Mouse (Mus musculus) erythroblast, adult 5-6 weeks (primary cell): Measurements from ENCODE around the gene Krt222. TPM values are rescaled to one million over a fixed set of nuclear protein-coding genes. Genes with fewer than 3 reads are reported as not detected.
"Not testable (repeated sequence)": the region's sequence is repeated elsewhere in the genome, so short reads cannot be mapped to it uniquely, and the experiment has no call there.

Source experiments
- ATAC-seq: replicated peaks from 2 replicates; pipeline ENCODE4 v1.8.0; 2016; ENCODE audit warnings: moderate number of reproducible peaks, mild to moderate bottlenecking, moderate TSS enrichment, inconsistent platforms; ENCODE audit not compliant: poor library complexity, low FRiP score, severe bottlenecking
- total RNA-seq, 2 experiments: library from RNA; stranded (forward) in 1 of 2; stranded (reverse) in 1 of 2; fragments of 150-400 nt in 1 of 2; fragments of 200-764, 138-1000 nt in 1 of 2; gene quantifications; 2 replicates each; pipeline versions ENCODE4 v1.2.3 to v1.2.4; 2015 to 2017; ENCODE audit warnings: low replicate concordance in 2 of 2

The Krt222 gene
- total RNA-seq (2015; ENCODE audit: low replicate concordance) (not detected in 2 replicates), total RNA-seq (2017; ENCODE audit: low replicate concordance) (0.28 TPM in 1 of 2 replicates, not detected in the other)

GRCm38 (mm10) chr11:99243820-99244374, at the start of gene Krt222:
Gene Krt222, minus strand, starts transcription at chr11:99244085.
- ATAC-seq: no peak

DNA sequence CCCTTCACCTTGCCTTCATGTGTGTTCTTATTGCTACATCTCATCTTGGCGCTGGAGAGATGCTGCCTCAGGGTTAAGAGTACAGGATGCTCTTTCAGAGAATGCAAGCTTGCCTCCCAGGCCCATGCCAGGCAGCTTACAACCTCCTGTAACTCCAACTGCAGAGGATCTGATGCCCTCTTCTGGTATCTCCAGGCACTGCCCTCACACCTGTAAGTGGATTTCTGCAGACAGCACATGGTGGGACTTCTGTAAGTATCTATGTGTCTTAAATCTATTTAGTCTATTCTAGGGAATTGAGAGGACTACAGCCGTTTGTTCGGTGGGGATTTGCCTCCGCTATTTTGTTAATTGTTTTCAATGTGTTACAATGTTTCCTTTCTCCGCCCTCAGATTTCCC, 49.0 kb upstream of the Krt222 start:
- ATAC-seq: no peak

DNA sequence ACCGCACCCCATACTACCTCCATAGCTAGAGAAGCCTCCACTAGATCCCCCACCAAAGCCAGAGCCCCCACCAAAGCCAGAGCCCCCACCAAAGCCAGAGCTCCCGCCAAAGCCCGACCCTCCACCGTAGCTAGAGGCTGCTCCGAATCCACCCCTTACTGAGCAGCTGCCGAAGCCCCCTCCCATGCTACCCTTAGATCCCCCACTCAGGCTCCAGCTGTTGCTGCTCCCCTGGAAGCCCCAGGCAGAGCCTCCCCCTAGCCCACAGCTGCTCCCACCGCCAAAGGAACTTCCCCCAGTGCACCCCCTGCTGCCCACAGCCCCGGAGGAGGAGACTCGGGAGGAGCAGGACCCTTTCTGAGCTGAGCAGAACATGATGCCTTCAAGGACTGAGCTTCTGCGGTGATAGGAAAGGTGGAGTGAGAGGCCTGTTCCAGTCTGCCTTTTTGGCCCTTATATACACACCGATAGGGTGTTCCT, 41.0 kb upstream of the Krt222 start, which contains the start of gene Krt24:
Krt24 (minus strand) TSS at position 430 of the 480 bp plus-strand sequence.
- no peak for ATAC-seq

GRCm38 (mm10) chr11:99284011-99284410, 40.1 kb upstream of the Krt222 start:
- no peak for ATAC-seq

GRCm38 (mm10) chr11:99283334-99283733, 39.4 kb upstream of the Krt222 start:
- no peak for ATAC-seq

DNA sequence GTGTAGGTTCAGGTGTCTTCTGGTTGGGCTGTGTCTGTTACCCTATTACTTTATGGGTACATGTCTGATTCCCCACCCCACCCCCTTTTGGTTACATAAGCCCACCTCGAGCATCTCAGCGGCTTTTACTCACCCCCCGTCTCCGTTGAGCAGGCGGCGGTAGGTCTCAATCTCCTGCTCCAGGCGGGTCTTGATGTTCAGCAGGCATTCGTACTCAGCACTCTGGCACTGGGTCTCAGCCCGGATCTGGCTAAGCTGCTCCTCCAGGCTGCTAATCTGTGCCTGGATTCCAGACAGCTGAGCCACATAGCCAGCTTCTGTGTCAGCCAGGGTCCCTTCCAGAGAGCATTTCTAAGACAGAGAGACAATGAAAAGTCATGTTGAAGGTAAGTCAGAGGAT, 37.2 kb upstream of the Krt222 start:
- ATAC-seq: no peak

DNA sequence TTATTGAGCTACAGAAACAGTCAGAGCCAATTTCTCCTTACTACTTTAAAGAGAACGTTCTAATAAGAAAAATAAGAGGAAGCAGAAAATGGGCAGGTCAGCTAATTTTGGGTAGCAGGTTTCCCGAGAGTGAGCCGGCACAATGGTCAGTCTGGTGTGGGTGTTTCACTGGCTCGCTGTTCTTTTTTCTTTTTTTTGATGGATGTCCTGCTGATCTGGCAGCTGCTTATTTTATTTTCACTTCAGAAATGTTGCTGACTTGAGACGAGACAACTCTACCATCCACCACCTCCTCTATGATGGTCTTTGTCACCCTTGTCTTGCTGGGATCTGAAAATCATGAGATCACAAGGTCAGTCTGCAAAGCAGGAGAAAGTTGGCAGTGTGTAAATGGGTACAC, 36.1 kb upstream of the Krt222 start:
- ATAC-seq: no peak

- no peak for ATAC-seq
Observed at GRCm38 (mm10) chr11:99276786-99277185, 32.9 kb upstream of the Krt222 start.

DNA sequence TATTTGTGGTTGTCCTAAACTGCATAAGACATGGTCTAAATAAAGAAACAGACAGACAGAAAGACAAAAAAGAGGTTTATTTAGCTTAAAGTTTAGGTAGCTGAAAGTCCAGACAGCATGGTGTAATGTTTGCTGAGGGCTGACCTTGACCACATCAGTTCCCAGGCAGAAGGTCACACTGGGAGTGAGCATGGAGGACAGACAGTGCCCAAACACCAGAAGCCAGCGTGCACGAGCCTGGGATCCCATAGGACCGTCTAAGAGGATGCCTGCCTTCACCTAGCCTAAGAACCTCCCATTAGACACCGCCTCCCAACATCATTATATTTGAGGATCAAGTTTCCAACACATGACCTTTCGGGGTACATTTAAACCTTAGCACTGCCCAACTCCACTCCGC, 31.7 kb upstream of the Krt222 start:
- no peak for ATAC-seq

- ATAC-seq: no peak
Observed at GRCm38 (mm10) chr11:99272721-99273120, 28.8 kb upstream of the Krt222 start.

DNA sequence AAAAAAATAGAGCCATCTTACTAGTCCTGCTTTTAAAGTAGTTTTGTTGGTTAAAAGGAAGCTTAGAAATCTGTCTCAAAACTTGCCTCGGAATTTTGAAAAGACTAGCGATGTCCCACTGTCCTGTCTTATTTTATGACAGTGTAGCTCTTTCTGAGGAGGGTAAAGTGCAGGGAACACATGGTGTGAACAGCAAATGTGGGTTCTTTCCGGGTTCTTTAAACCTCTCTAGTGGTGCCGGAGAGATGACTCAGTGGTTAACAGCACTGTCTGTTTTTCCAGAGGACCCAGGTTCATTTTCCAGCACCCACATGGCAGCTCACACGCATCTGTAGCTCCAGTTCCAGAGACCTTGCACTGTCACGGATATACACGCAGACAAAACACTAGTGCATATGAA, 25.3 kb upstream of the Krt222 start:
- ATAC-seq: no peak

DNA sequence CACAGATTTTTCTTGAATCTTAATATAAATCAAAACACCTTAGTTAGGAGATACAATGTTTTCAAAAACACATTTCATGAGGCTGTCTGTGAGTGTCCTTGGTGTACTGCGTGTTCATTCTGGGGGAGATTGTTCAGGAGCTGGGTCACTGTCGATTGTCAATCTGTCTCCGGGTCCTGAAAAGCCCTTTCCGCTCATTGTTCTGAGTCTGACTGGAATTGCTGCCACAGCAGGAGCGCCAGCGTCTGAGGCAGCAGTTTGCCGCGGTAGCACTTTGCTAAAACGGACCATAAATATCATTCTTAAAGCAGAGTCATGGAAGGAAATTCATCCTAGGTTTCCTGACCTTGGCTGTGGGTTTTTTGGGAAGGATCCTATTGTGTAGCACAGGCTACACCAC, 21.9 kb upstream of the Krt222 start:
- ATAC-seq: no peak

GRCm38 (mm10) chr11:99265220-99265619, 21.3 kb upstream of the Krt222 start:
- ATAC-seq: no peak

DNA sequence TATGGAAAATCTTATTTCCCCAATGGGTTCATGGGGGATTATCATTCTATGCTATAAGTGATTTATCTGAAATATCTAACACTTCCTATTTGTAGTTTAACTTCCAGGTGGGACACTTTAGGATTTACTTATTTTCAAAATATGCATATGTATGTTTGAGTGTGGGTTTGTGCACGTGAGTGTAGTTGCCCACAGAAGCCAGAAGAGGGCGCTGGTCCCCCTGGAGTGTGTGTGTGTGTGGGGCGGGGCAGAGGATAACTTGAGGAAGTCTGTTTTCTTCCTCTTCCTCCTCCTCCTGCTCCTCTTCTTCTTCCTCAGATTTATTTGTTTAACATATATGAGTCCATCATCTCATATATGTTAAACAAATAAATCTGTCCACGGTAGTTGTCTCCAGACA, 12.3 kb upstream of the Krt222 start:
- ATAC-seq: no peak

DNA sequence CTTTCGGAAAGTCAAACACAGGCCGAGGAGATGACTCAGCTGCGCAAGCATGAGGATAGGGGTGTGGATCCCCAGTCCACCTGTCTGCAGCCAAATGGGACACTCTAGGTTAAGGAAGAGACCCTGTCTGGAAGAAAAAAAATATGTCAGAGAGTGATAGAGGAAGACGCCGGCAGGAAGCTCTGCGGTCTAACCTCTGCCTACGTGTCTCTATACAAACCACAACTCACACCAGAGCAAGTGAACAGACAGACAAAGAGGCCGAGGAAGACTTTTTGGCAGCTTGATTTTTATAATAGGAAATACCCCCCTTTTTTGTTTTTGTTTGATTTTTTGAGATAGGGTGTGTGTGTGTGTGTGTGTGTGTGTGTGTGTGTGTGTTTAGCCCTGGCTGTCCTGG, 11.4 kb upstream of the Krt222 start:
- no peak for ATAC-seq

GRCm38 (mm10) chr11:99253893-99254292, 10.0 kb upstream of the Krt222 start:
- ATAC-seq: no peak

- no peak for ATAC-seq
Observed at GRCm38 (mm10) chr11:99252671-99253070, 8.8 kb upstream of the Krt222 start.

DNA sequence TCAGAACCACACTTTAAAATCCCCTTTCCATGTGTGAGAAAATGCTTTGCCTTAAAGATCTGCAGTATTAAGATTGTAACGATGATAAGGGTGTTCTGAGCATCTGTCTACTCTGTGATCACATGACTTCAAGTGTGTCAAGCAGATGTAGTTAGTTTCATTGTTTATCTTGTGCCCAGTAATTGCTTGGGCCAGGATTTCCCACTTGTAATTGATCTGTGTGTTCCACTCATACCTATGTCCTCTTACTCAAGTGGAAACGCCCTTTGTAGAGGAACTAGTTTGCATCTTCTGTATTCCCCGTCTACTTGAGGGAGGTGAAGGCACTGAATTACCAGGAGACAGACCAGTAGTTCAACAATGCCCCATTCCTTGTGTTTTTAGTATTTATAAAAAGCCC, 6.8 kb upstream of the Krt222 start:
- ATAC-seq: no peak

DNA sequence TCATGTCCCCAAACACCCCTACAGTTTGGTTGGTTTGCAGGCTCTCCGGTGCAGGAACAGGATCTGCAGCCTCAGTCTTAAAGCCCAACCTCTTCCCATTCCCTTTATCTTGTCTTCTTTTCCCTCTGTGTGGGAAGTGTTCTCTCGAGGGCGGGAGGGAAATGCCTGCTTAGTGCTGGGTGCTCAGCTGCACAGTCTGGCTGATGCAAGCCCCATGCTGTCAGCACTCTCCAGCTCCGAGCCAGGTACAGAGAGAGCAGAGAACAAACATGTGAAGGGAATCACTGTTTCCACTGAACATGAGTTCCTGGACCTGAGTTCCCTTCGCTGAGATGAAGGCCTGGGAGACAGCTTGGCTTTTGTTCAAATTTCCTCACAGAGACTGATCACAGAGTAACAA, 6.4 kb upstream of the Krt222 start:
- no peak for ATAC-seq

DNA sequence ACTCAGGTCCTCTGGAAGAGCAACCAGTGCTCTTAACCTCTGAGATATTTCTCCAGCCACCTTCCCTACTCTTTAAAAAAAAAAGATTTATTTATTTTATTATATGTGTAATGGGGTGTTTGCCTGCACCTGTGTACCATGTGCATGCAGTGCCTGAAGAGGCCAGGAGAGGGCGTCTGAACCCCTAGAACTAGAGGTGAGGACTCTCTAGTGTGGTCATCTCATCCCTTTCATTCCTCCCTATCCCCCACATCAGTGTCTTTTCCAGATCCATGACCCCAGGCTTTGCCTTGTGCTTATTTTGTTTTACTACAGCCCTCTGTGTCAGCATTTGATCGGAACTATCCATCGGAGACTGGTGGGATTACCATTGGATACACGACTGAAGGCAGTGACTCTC, 5.2 kb upstream of the Krt222 start:
- ATAC-seq: peak; percentile 57; the same call in 1 of the 2 replicates

DNA sequence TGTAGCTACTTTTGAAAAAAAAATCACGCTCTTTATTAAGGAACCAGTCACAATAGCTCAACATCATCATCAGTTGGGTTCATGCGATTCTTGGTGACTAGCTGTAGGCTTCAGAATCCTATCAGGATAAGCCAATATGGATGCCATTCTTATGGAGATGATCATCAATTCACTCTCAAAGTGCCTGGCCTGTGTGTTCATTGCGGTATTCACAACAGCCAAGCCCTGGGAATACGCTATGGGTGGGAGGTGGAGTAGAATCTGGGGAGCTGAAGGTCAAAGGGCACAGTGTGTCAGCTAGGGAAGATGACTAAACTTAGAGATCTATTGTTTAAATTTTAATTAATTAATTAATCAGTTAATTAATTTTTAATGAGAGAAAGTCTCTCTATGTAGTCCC, 4.0 kb upstream of the Krt222 start:
- no peak for ATAC-seq

GRCm38 (mm10) chr11:99244519-99244918, 634 bp upstream of the Krt222 start:
- ATAC-seq: not testable (repeated sequence)
